Mouse (Mus musculus): ENCODE results near the gene Rtl8b. TPM values are rescaled to one million over a fixed set of nuclear protein-coding genes. Genes with fewer than 3 reads are reported as not detected.
"Not testable (repeated sequence)": the region's sequence is repeated elsewhere in the genome, so short reads cannot be mapped to it uniquely, and the experiment has no call there.

Gene Rtl8b
- total RNA-seq (2015; ENCODE audit: low replicate concordance) (2.7 and 3.5 TPM in 2 replicates), total RNA-seq (2017; ENCODE audit: low replicate concordance) (0.42 TPM in 1 of 2 replicates, not detected in the other)

GRCm38 (mm10) chrX:53670294-53670693 lies at the start of gene Rtl8b:
Gene Rtl8b (minus strand): TSS chrX:53670408.
- no peak for ATAC-seq (replicated peaks; ENCODE audit: low FRiP score, poor library complexity, severe bottlenecking)

DNA sequence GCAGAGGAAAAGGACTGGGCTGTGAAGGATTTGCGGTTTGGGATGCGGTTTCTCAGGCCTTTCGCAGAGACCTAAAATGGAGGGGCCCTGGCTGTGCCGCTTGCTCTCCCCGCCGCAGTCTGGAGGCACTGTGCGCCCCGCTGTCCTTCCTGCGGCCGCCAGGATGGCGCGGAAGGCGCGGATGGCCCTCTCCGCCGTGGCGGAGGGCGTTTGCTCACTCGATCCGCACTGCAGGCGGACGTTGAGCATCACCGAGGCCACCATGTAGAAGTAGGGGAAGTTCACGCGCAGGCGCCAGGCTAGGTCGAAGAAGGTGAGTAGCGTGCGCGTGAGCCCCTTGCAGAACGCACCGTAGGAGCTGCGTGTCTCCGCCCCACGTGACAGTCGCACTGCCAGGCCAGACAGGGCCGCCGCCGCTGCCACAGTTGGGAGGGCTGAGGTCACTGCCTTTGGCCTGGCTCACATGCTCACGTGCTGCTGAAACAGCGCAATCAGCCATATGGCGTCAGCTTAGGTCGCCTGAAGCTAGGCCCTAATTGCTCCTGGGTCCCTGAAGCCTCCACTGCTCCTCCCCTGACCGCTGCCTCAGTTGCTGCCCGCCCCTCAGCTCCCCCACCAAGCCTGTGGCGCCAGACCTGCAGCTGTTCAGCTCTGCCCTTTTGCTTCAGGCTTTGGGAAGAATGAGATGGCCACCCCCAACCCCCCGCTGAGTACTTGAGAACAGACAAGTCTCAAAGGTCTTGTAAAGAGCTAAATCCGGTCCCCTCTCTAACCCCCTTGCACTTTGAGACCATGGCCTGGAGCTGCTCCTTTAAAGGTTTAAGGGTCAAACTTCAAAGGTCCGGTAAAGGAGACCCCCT lies 46.3 kb upstream of the Rtl8b start:
- ATAC-seq (replicated peaks; ENCODE audit: low FRiP score, poor library complexity, severe bottlenecking), result no peak

DNA sequence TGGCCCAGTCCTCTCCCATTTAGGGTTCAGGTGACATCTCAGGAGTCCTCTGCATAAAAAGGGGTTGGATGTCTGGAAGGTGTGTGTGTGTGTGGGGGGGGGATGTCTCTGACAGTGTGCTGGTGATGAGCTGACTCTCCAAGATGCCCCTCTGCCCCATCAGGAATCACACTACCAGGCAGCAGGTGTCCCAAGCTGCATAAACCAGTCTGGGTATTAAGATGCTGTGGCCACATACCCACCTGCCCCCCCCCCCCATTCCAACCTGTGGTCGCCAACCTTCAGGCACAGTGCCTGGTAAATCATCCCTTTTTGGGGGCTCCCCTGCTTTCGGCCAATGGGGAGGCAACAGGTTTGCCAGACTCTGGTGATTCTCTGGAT lies 45.7 kb upstream of the Rtl8b start:
- ATAC-seq (replicated peaks; ENCODE audit: low FRiP score, poor library complexity, severe bottlenecking), result no peak

GRCm38 (mm10) chrX:53702673-53703072 lies 32.5 kb upstream of the Rtl8b start:
- no peak for ATAC-seq (replicated peaks; ENCODE audit: low FRiP score, poor library complexity, severe bottlenecking)

DNA sequence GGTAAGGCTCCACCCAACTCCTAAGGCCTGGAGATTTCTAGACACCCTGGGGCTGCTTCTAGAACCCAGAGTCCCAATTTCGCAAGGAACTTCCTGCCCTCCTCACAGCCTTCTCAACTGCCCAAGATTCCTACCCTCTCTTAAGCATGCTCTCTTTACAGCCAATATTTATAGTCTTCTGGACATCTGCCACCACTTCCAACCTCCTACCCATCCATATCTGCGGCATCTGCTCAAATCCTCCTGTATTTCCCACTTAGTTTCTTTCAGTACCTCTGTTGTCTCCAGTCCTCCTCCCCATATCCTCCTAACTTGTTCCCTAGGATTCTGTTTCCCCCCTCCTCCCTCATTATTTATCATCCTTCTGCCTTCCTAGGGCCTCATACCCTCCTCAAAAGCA lies 29.0 kb upstream of the Rtl8b start:
- ATAC-seq (replicated peaks; ENCODE audit: low FRiP score, poor library complexity, severe bottlenecking), result no peak

DNA sequence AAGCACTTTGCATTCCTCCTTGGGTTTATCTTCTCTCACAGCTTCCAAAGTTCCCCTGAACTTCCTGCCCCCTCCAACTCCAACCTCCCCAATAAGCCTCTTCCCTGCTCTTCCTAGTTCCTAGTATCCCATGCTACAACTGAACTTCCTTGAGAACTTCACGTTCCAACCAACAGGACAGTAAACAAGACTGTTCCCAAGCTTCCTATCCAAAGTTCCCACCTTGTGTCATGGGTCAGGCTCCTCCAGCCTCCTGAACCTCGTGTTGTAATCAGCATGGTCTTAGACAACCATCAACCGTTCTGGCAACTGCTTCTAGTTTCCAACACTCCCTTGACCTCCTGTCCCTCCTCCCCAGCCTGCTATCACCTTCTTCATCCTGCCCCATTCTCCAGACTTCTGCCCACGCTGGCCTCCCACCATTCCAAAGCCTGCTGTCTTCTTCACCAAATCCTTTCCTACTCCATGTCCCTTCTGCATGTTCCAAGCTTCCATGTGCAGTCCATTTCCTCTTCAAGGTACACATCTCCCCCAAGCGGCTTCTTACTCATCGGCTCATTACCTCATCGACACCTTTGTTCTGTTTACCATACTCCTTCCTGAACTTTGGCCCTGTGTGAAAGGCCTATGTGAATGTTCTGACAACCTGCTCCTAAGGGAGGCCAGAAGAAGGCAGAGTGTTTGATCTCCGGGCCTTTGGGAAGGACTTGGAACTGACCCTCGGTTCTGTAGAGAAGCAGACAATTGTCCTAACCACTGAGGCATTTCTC lies 24.0 kb upstream of the Rtl8b start:
- no peak for ATAC-seq (replicated peaks; ENCODE audit: low FRiP score, poor library complexity, severe bottlenecking)

DNA sequence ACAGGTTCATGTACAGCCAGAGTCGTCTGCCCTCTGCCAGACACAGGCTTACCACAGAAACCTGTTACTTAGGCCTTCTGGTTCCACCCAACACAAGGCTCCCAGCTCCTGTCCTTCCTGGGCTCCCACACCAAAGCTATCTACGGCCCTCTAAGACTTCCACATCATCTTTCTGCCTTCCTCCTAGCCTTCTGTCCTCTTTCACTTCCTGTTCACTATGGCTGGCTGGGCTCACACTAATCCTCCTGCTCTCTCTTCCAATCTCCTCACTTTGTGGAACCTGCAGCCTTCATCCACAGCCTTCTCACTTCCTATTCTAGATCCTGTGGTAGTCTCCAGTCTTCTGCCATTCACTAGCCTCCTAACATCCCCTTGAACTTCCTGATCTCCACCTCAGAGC lies 22.9 kb upstream of the Rtl8b start:
- ATAC-seq (replicated peaks; ENCODE audit: low FRiP score, poor library complexity, severe bottlenecking), result no peak

DNA sequence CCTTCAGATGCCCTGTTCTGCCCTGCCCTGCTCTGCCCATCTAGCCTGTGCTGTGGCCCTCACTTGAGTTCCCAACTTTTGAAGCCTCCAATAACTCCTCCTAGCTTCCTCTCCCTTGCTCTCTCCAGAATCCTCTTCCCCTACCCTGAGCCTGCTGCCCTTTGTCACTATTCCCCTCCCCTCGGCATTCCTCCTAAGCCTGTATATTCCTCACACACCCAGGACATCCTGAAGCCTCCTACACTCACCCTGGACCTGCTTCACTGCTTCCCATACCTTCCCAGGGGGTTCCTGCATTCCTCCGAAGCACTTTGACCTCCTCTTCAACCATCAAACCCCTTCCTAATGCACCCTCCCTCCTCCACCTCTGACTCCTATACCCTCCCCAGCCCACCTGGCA lies 21.9 kb upstream of the Rtl8b start:
- ATAC-seq (replicated peaks; ENCODE audit: low FRiP score, poor library complexity, severe bottlenecking), result no peak

DNA sequence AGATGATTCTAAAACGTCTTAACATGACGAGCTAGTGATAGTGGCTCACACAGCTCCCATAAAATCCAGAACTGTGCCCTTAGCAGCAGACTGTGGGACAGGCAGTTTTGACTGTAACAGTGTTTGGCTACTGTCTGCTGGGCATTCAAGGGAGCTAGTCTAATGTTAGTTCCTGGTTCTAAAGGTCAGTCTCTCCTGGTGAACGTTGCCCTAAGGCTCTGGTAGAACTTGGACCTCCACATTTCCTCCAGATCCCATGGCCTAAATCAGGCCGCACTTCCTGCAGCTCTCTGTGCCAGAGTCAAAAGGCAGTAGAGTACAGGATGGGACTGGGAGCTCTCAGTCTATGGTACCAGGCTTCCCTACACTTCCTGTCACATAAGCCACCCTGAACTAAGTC lies 14.5 kb upstream of the Rtl8b start:
- ATAC-seq (replicated peaks; ENCODE audit: low FRiP score, poor library complexity, severe bottlenecking), result not testable (repeated sequence)

GRCm38 (mm10) chrX:53682650-53683049 lies 12.4 kb upstream of the Rtl8b start:
- not testable (repeated sequence) for ATAC-seq (replicated peaks; ENCODE audit: low FRiP score, poor library complexity, severe bottlenecking)

- ATAC-seq (replicated peaks; ENCODE audit: low FRiP score, poor library complexity, severe bottlenecking), result not testable (repeated sequence)
Observed at GRCm38 (mm10) chrX:53676943-53677342, 6.7 kb upstream of the Rtl8b start.

DNA sequence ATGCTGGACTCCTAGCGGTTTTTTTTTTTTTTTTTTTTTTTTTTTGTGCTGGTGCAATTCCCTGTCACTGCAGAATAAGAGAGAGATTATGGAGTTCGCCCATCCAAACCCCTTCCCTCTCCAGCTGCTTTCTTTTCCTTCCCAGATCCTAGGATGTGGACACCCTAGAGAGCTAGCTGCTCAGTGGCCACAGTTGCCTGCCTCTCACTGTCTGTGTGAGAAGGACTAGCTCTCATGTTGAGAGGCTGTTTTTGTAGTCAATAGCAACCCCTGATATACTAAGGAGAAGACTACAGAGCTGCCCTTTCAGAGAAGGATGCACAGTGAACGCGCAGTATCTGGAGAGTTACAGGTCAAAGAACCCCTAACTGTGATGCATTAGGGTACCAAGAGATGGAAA lies 488 bp upstream of the Rtl8b start:
- ATAC-seq (replicated peaks; ENCODE audit: low FRiP score, poor library complexity, severe bottlenecking), result not testable (repeated sequence)

DNA sequence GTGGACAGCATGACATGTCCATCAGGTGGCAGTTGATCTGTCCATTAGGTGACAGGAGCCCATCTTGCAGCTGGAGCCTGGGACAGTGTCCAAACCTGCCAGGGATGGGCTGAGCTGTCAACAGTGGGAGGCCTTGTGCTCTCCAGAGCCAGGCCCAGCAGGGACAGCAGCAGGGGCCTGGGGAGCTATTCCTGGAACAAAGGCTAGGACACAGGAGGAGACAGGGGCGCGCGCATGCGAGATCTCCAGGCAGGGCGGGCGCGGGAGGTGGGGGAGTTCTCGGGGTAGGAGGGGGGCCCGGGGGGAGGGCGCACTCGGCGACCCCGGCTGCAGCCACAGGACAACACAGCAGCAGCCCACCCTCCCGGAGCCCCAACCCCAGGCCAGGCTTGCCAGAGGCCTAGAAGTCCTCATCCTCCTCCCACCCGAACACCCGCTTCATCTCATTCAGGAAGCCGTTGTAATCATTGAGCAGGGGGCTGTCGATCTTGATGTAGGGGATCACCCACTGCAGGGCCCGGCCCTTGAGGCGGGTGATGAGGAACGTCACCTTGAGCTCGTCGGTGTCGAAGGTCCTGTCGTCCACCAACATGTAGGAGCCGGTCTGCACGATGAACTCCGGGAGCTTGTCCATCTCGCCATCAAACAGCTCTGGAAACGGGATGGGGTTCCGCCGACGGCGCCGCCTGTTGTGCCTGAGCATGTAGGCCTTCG lies 494 bp downstream of the Rtl8b start:
- not testable (repeated sequence) for ATAC-seq (replicated peaks; ENCODE audit: low FRiP score, poor library complexity, severe bottlenecking)

DNA sequence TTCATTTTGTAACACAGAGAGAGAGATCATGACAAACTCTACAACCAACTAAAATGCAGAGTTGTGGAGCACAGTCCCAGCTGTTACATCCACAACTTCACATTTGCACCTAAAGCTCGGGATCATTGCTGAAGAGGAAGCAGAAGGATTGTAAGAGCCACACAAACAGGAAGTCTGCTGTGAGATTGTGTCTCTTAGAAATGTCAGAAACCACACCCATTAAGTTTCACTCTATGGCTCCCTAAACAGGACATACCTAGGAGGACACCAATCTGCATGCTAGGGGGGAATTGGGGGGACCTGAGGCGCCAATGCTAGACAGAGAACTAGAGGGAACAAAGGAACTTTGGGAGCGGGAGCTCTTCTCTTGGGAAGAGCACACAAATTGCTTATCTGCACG lies 17.3 kb downstream of the Rtl8b start:
- not testable (repeated sequence) for ATAC-seq (replicated peaks; ENCODE audit: low FRiP score, poor library complexity, severe bottlenecking)

- ATAC-seq (replicated peaks; ENCODE audit: low FRiP score, poor library complexity, severe bottlenecking), result no peak
Observed at GRCm38 (mm10) chrX:53645885-53646284, 24.3 kb downstream of the Rtl8b start.

DNA sequence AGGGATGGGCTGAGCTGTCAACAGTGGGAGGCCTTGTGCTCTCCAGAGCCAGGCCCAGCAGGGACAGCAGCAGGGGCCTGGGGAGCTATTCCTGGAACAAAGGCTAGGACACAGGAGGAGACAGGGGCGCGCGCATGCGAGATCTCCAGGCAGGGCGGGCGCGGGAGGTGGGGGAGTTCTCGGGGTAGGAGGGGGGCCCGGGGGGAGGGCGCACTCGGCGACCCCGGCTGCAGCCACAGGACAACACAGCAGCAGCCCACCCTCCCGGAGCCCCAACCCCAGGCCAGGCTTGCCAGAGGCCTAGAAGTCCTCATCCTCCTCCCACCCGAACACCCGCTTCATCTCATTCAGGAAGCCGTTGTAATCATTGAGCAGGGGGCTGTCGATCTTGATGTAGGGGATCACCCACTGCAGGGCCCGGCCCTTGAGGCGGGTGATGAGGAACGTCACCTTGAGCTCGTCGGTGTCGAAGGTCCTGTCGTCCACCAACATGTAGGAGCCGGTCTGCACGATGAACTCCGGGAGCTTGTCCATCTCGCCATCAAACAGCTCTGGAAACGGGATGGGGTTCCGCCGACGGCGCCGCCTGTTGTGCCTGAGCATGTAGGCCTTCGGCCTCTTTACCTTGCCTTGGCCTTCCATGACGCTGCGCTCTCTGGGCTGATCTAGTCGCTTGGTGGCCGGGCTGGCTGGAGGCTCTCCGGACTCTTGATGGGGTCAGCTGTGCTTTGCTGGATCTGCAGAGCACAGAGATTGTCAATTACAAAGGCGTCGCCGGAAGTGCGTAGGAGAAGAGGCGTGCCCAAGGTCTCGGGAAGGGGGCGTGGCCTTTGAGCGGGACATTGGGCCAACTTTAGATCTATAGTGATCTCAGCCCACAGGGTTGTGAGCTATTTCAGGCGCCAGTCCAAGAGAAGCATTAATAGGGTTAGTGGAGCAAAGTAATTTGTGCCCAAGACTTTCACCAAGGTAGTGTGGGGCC lies 26.9 kb downstream of the Rtl8b start, which contains the start of gene Rtl8a:
Gene Rtl8a, minus strand, starts transcription at position 703 of the 982 bp plus-strand sequence.
- not testable (repeated sequence) for ATAC-seq (replicated peaks; ENCODE audit: low FRiP score, poor library complexity, severe bottlenecking)

- not testable (repeated sequence) for ATAC-seq (replicated peaks; ENCODE audit: low FRiP score, poor library complexity, severe bottlenecking)
Observed at GRCm38 (mm10) chrX:53642604-53642979, 27.6 kb downstream of the Rtl8b start.

- not testable (repeated sequence) for ATAC-seq (replicated peaks; ENCODE audit: low FRiP score, poor library complexity, severe bottlenecking)
Observed at GRCm38 (mm10) chrX:53638107-53638506, 32.1 kb downstream of the Rtl8b start.

All from erythroblast, adult 5-6 weeks (primary cell).